Mouse (Mus musculus) myocyte (in vitro differentiated cells): Measurements from ENCODE around the gene Iqsec2.

ENCODE experiments used
- CEBPB ChIP-seq: IDR thresholded peaks from 2 replicates; pipeline ENCODE4 v1.6.1; 2011; ENCODE audit warnings: mild to moderate bottlenecking, moderate library complexity; ENCODE audit not compliant: poor library complexity, insufficient read depth, severe bottlenecking
- E2F4 ChIP-seq: IDR thresholded peaks from one replicate; pipeline ENCODE4 v1.6.1; 2011; ENCODE audit warnings: mild to moderate bottlenecking, control low read depth, moderate library complexity; ENCODE audit not compliant: insufficient read depth
- MYOD1 ChIP-seq, 3 experiments: IDR thresholded peaks; one replicate each; pipeline ENCODE4 v1.6.1; 2011; ENCODE audit warnings: control low read depth in 2 of 3, low read depth in 2 of 3, mild to moderate bottlenecking in 2 of 3, moderate library complexity in 1 of 3; ENCODE audit not compliant: insufficient read length in 2 of 3, control insufficient read depth in 1 of 3

- TF ChIP-seq CEBPB (no peak), E2F4 (no peak), MYOD1 (IDR thresholded peaks at IDR 0.05; ENCODE audit: control insufficient read depth in 1 of 3, insufficient read length in 2 of 3, low read depth in 2 of 3) (no peak)
Observed at GRCm38 (mm10) chrX:152179670-152180656, 35.9 kb downstream of the Iqsec2 start.
